Mouse (Mus musculus) cortical plate, adult 2 months (tissue): ENCODE measurements around the gene Olfr654.

Experiments used
- CTCF ChIP-seq: fragments of 200-500 bp; IDR thresholded peaks from 2 replicates; pipeline ENCODE4 v1.5.1; 2011; ENCODE audit warnings: mild to moderate bottlenecking, control low read depth, low read length; ENCODE audit not compliant: insufficient read depth; ENCODE audit errors: extremely low read depth
- POLR2A ChIP-seq: fragments of 200-500 bp; IDR thresholded peaks from 2 replicates; pipeline ENCODE4 v1.6.1; 2011; ENCODE audit warnings: mild to moderate bottlenecking, low read length, control low read depth; ENCODE audit not compliant: insufficient read depth; ENCODE audit errors: extremely low read depth

DNA sequence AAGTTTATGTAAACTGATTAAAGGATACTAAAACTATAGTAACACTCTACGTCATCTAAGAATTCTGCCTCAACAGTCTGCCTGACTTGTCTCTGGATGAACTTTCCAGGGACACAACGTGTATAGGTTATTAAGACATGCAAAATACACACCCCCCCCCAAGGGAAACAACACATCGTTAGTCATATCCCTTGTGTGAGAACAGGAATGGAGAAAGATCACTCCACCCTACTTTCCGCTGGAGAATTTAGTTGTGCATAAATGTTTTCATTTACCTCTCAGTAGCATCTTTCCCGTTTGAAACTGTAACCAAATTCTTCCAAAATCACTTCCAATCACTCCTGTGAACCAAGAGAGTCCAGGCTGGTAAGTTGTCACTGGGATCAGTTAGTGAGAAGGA is 37.0 kb upstream of the Olfr654 start, which contains the start of gene Olfr651:
- TF ChIP-seq POLR2A (no peak), CTCF (no peak)
